Comparison of ENCODE assay signal across 14 mouse cellular contexts in genomic region chr2:141582933-141583332, GRCm38 (mm10).
DNase-seq lines count a peak whose midpoint lies in the region; ATAC-seq and TF ChIP-seq lines count a peak whose summit lies in the region.
"Had no signal": no experiment of that assay in that cellular context is flagged by ENCODE, and none has a peak within 500 bp of the region (broad histone marks: within the 10 kb centered on the region; RNA-seq: fewer than 3 reads in every experiment).

No protein-coding gene starts in this region.

- H3K27ac ChIP-seq in midbrain, embryonic 10.5 days (replicated peaks) = 0 out of 2 replicates have a peak overlapping the region, but pooled peaks have one; percentile 33
- no peak overlapping the region for H3K27ac ChIP-seq in midbrain, postnatal 0 days (ENCODE audit: low read depth, low read length)
- 0 out of 2 replicates have a peak overlapping the region, but pooled peaks have one; percentile 36 for H3K27ac ChIP-seq in midbrain, embryonic 15.5 days
- H3K27ac ChIP-seq: stomach, embryonic 15.5 days had no signal

- intact Hi-C loops in heart, postnatal 14 days (cut with DNase I) = no loop called here

- no peak overlapping the region for H3K4me3 ChIP-seq in midbrain, embryonic 10.5 days
- no peak overlapping the region for H3K4me3 ChIP-seq in midbrain, postnatal 0 days (ENCODE audit: low read depth, low read length)
- no peak overlapping the region for H3K4me3 ChIP-seq in midbrain, embryonic 15.5 days
- H3K4me3 ChIP-seq: stomach, embryonic 15.5 days had no signal

- no peak for ATAC-seq in midbrain, postnatal 0 days (ENCODE audit: low FRiP score)
- ATAC-seq in midbrain, embryonic 15.5 days (replicated peaks) = no peak

- H3K27me3 ChIP-seq in midbrain, embryonic 10.5 days (ENCODE audit: low read depth, poor library complexity, severe bottlenecking) = no peaks in the 10 kb centered on the region
- no peaks in the 10 kb centered on the region for H3K27me3 ChIP-seq in midbrain, postnatal 0 days (ENCODE audit: insufficient read depth, low read length)
- H3K27me3 ChIP-seq in midbrain, embryonic 15.5 days (replicated peaks) = no peaks in the 10 kb centered on the region
- H3K27me3 ChIP-seq: stomach, embryonic 15.5 days had no signal

- no peak overlapping the region for H3K9ac ChIP-seq in midbrain, postnatal 0 days (replicated peaks; ENCODE audit: low read length, poor library complexity, severe bottlenecking)
- H3K9ac ChIP-seq in midbrain, embryonic 15.5 days = no peak overlapping the region
- H3K9ac ChIP-seq: stomach, embryonic 15.5 days had no signal

- DNase-seq in embryo, embryonic 10 days (ENCODE audit: low spot score) = peak; percentile 29
- DNase-seq in embryo, embryonic 9.5 days (ENCODE audit: extremely low spot score) = no peak
- DNase-seq in midbrain, embryonic 10.5 days (ENCODE audit: low spot score) = no peak
- DNase-seq in midbrain, postnatal 0 days (ENCODE audit: low spot score) = no peak
- DNase-seq in embryo, embryonic 10.5 days (ENCODE audit: low spot score) = peak; percentile 25
- no peak for DNase-seq in heart, postnatal 14 days
- DNase-seq in heart, adult 18-20 months = no peak
- DNase-seq: adrenal gland, postnatal 14 days; kidney, adult 2 months; lung, postnatal 10 days; thymus, postnatal 25 days had no signal

- no peaks in the 10 kb centered on the region for H3K36me3 ChIP-seq in midbrain, embryonic 10.5 days
- H3K36me3 ChIP-seq in midbrain, postnatal 0 days (ENCODE audit: insufficient read depth, low read length) = no peaks in the 10 kb centered on the region
- no peaks in the 10 kb centered on the region for H3K36me3 ChIP-seq in midbrain, embryonic 15.5 days (replicated peaks)
- H3K36me3 ChIP-seq: stomach, embryonic 15.5 days had no signal

- 28% methylated on average over 4 of the region's 4 CpGs for WGBS in midbrain, embryonic 10.5 days
- 18% methylated on average over 4 of the region's 4 CpGs for WGBS in midbrain, postnatal 0 days
- 18% methylated on average over 4 of the region's 4 CpGs for WGBS in midbrain, embryonic 15.5 days

- no peak for TF ChIP-seq CTCF in midbrain, postnatal 0 days (IDR thresholded peaks at IDR 0.05)

- H3K4me1 ChIP-seq in midbrain, embryonic 10.5 days = peaks cover 13% of the 10 kb centered on the region
- no peaks in the 10 kb centered on the region for H3K4me1 ChIP-seq in midbrain, postnatal 0 days (ENCODE audit: insufficient read depth, low read length)
- peaks cover 11% of the 10 kb centered on the region for H3K4me1 ChIP-seq in midbrain, embryonic 15.5 days
- H3K4me1 ChIP-seq: stomach, embryonic 15.5 days had no signal

- H3K4me2 ChIP-seq in midbrain, postnatal 0 days (ENCODE audit: low read depth, low read length, poor library complexity, severe bottlenecking) = no peak overlapping the region
- H3K4me2 ChIP-seq in midbrain, embryonic 15.5 days = no peak overlapping the region
- H3K4me2 ChIP-seq: liver, embryonic 11.5 days; stomach, embryonic 15.5 days had no signal

- no peaks in the 10 kb centered on the region for H3K9me3 ChIP-seq in midbrain, embryonic 10.5 days (replicated peaks)
- no peaks in the 10 kb centered on the region for H3K9me3 ChIP-seq in midbrain, postnatal 0 days (ENCODE audit: low read length)
- no peaks in the 10 kb centered on the region for H3K9me3 ChIP-seq in midbrain, embryonic 15.5 days
- H3K9me3 ChIP-seq: stomach, embryonic 15.5 days had no signal

Comparison
In these comparisons a context has a peak if more than half of its experiments do, and no peak if none do; other contexts are left out.
1. DNase-seq: peak in embryo, embryonic 10 days (single experiment) and embryo, embryonic 10.5 days (single experiment); none in embryo, embryonic 9.5 days (single experiment), midbrain, embryonic 10.5 days (single experiment), midbrain, postnatal 0 days (single experiment), heart, postnatal 14 days (0 of 2) and heart, adult 18-20 months (0 of 2).